Mouse (Mus musculus) MEL (cell line): ENCODE data around the gene Fam180a.

Experiments
- JUND ChIP-seq: IDR thresholded peaks from 2 replicates; pipeline ENCODE4 v1.6.1; 2011; ENCODE audit warnings: low read depth, mild to moderate bottlenecking, improper control_type of control experiment, low read length
- POLR2A ChIP-seq, 2 experiments: IDR thresholded peaks; 2 replicates each; pipeline ENCODE4 v1.6.1; 2011 to 2012; ENCODE audit warnings: low read length in 2 of 2, mild to moderate bottlenecking in 2 of 2, control low read depth in 1 of 2, improper control_type of control experiment in 1 of 2, low read depth in 1 of 2, moderate library complexity in 1 of 2; ENCODE audit not compliant: control insufficient read depth in 1 of 2, insufficient read depth in 1 of 2, poor library complexity in 1 of 2
- POLR2AphosphoS2 ChIP-seq: IDR thresholded peaks from 2 replicates; pipeline ENCODE4 v1.6.1; 2011; ENCODE audit warnings: low read length, improper control_type of control experiment

DNA sequence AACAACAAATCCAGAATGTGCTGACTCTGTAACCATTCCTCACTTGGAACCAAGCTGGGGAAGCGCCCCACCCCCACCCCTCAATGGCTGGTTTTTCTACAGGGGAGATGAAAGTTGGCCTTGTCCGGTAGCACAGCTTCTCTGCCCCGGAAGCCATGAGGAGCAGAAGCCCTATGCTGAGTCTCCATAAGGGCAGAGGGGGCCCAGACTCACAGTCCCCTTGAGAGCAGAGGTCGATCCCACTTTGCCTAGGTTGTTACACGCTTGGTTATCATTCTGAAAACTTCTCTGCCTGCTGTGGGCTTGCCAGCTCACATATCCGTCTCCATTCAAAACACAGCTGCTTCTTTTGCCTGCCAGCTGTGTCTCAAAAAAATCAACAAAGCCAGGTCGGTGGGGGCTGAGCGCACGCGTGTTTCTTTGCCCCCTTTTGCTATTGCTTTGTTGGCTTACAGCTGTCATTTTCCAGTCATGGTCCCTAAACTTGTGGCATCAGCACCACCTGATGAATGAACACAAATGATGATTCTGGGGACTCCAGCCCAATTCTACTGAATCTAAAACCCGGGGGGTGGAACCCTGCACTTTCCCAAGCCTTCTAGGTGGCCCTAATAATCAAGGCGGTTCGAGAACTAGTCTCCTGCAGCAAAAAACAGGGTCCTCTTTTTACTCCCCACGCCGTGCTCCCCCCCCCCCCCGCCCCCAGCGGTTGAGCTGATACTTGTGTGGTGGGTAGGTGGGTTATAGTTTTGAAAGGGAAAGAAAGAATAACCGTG, 28.1 kb upstream of the Fam180a start:
- TF ChIP-seq JUND (no peak), POLR2A (IDR thresholded peaks at IDR 0.05; ENCODE audit: control insufficient read depth in 1 of 2, insufficient read depth in 1 of 2, low read depth in 1 of 2, low read length in 2 of 2, poor library complexity in 1 of 2) (no peak), POLR2AphosphoS2 (no peak)
